Comparison of ENCODE assay signal across 21 mouse cellular contexts in genomic region chr11:117959166-117959565, GRCm38 (mm10). TPM values are rescaled to one million over a fixed set of nuclear protein-coding genes. Genes with fewer than 3 reads are reported as not detected.
DNase-seq lines count a peak whose midpoint lies in the region; ATAC-seq and TF ChIP-seq lines count a peak whose summit lies in the region.
"Had no signal": no experiment of that assay in that cellular context is flagged by ENCODE, and none has a peak within 500 bp of the region (broad histone marks: within the 10 kb centered on the region; RNA-seq: fewer than 3 reads in every experiment).

No protein-coding gene starts in this region.

- H3K4me1 ChIP-seq in liver, postnatal 0 days (ENCODE audit: insufficient read depth), result peaks cover 48% of the 10 kb centered on the region
- peaks cover 30% of the 10 kb centered on the region for H3K4me1 ChIP-seq in liver, embryonic 11.5 days (replicated peaks; ENCODE audit: control insufficient read depth, insufficient read depth, low read length)
- peaks cover 9% of the 10 kb centered on the region; the same call in 1 of the 2 replicates for H3K4me1 ChIP-seq in hindbrain, embryonic 11.5 days (replicated peaks; ENCODE audit: control insufficient read depth, insufficient read depth, low read length)

- no peak for TF ChIP-seq EP300 in liver, postnatal 0 days (IDR thresholded peaks at IDR 0.05; ENCODE audit: low read depth)

- H3K4me2 ChIP-seq in liver, postnatal 0 days (ENCODE audit: low read depth, low read length), result 0 out of 2 replicates have a peak overlapping the region, but pooled peaks have one; percentile 6
- no peak overlapping the region for H3K4me2 ChIP-seq in liver, embryonic 11.5 days
- no peak overlapping the region for H3K4me2 ChIP-seq in hindbrain, embryonic 11.5 days (replicated peaks; ENCODE audit: low read depth, low read length)
- H3K4me2 ChIP-seq: forebrain, embryonic 13.5 days; heart, embryonic 11.5 days had no signal

- no peak overlapping the region for H3K4me3 ChIP-seq in liver, postnatal 0 days (ENCODE audit: low read depth, low read length)
- H3K4me3 ChIP-seq in liver, embryonic 11.5 days (ENCODE audit: low read depth, low read length), result no peak overlapping the region
- H3K4me3 ChIP-seq in hindbrain, embryonic 11.5 days (ENCODE audit: low read depth, low read length), result no peak overlapping the region
- H3K4me3 ChIP-seq: embryonic facial prominence, embryonic 10.5 days; forebrain, embryonic 13.5 days; heart, embryonic 15.5 days; hindbrain, embryonic 10.5 days had no signal

- DNase-seq in adrenal gland, postnatal 36 days, result peak; percentile 46 to 73
- no peak for DNase-seq in adrenal gland, postnatal 25 days
- DNase-seq in liver, postnatal 0 days, result no peak
- DNase-seq in liver, embryonic 11.5 days (ENCODE audit: low spot score), result no peak
- peak; percentile 61 for DNase-seq in NIH3T3 (ENCODE audit: low read depth)
- no peak for DNase-seq in cerebellum, postnatal 10 days
- no peak for DNase-seq in hindbrain, embryonic 11.5 days (ENCODE audit: low spot score)
- DNase-seq: cerebellum, adult 18-20 months; cerebellum, adult 9-11 months; heart, postnatal 14 days; kidney, adult 8-10 months had no signal

- no peak for TF ChIP-seq CTCF in liver, postnatal 0 days (IDR thresholded peaks at IDR 0.05; ENCODE audit: low read depth)

- H3K9me3 ChIP-seq in liver, postnatal 0 days (ENCODE audit: low read length), result no peaks in the 10 kb centered on the region
- no peaks in the 10 kb centered on the region for H3K9me3 ChIP-seq in liver, embryonic 11.5 days (ENCODE audit: control insufficient read depth, low read length)
- no peaks in the 10 kb centered on the region for H3K9me3 ChIP-seq in hindbrain, embryonic 11.5 days (ENCODE audit: control insufficient read depth, low read length)
- H3K9me3 ChIP-seq: embryonic facial prominence, embryonic 10.5 days; forebrain, embryonic 13.5 days; heart, embryonic 15.5 days; hindbrain, embryonic 10.5 days had no signal

- H3K27me3 ChIP-seq in liver, postnatal 0 days (ENCODE audit: insufficient read depth, low read length), result 0 out of 2 replicates have a peak, but pooled peaks cover 2% of the 10 kb centered on the region
- H3K27me3 ChIP-seq in liver, embryonic 11.5 days (replicated peaks; ENCODE audit: control insufficient read depth, insufficient read depth, low read length), result peaks cover 10% of the 10 kb centered on the region
- H3K27me3 ChIP-seq in hindbrain, embryonic 11.5 days (ENCODE audit: control insufficient read depth, insufficient read depth, low read length), result peaks cover 2% of the 10 kb centered on the region; the same call in 1 of the 2 replicates
- H3K27me3 ChIP-seq: forebrain, embryonic 13.5 days; heart, embryonic 15.5 days; Patski had no signal

- no peak for ATAC-seq in liver, postnatal 0 days
- ATAC-seq in liver, embryonic 11.5 days (replicated peaks; ENCODE audit: low FRiP score), result no peak
- no peak for ATAC-seq in hindbrain, embryonic 11.5 days (ENCODE audit: low FRiP score)
- ATAC-seq: activated CD4-positive, CD25-positive, alpha-beta regulatory T cell, adult 4 months; forebrain, embryonic 13.5 days; hindbrain, embryonic 16.5 days; inflammation-experienced regulatory T-cells, adult 6 months; intestine, postnatal 0 days; Patski had no signal

- no peaks in the 10 kb centered on the region for H3K36me3 ChIP-seq in liver, postnatal 0 days (replicated peaks; ENCODE audit: insufficient read depth, low read length)
- no peaks in the 10 kb centered on the region for H3K36me3 ChIP-seq in liver, embryonic 11.5 days (ENCODE audit: control insufficient read depth, insufficient read depth, low read length)
- no peaks in the 10 kb centered on the region for H3K36me3 ChIP-seq in hindbrain, embryonic 11.5 days (ENCODE audit: control insufficient read depth, insufficient read depth, low read length)
- H3K36me3 ChIP-seq: embryonic facial prominence, embryonic 10.5 days; heart, embryonic 15.5 days; hindbrain, embryonic 10.5 days had no signal

- H3K27ac ChIP-seq in liver, postnatal 0 days (ENCODE audit: low read depth), result no peak overlapping the region; the same call in 1 of the 2 replicates
- H3K27ac ChIP-seq in liver, embryonic 11.5 days (ENCODE audit: low read depth, low read length), result no peak overlapping the region
- H3K27ac ChIP-seq in hindbrain, embryonic 11.5 days (ENCODE audit: low read depth, low read length), result no peak overlapping the region
- H3K27ac ChIP-seq: forebrain, embryonic 13.5 days had no signal

- WGBS in liver, postnatal 0 days (ENCODE audit: insufficient replicate concordance), result 65% methylated on average over 4 of the region's 4 CpGs
- 77% methylated on average over 4 of the region's 4 CpGs for WGBS in liver, embryonic 11.5 days
- 93% methylated on average over 4 of the region's 4 CpGs for WGBS in hindbrain, embryonic 11.5 days

- H3K9ac ChIP-seq in liver, postnatal 0 days (replicated peaks), result no peak overlapping the region
- no peak overlapping the region for H3K9ac ChIP-seq in liver, embryonic 11.5 days (ENCODE audit: low read depth, low read length)
- H3K9ac ChIP-seq in hindbrain, embryonic 11.5 days (ENCODE audit: low read depth, low read length), result no peak overlapping the region
- H3K9ac ChIP-seq: forebrain, embryonic 13.5 days; heart, embryonic 15.5 days had no signal

RNA-seq across cellular contexts. Expression of gene Socs3, which starts 10.7 kb away (rescaled TPM):
- 10 to 100 TPM in 1 of 2 experiments, 1 to 10 TPM in 1; 6.6 to 17.5 TPM for total RNA-seq in adrenal gland, postnatal 36 days (2021)
- total RNA-seq in adrenal gland, postnatal 25 days (2021), result 8.8 and 9.0 TPM in 2 replicates
- 3.5 and 5.8 TPM in 2 replicates for polyA plus RNA-seq in liver, postnatal 0 days (2015; fragmentation: Nextera tagmentation; extraction: Ambion mirVana)
- polyA plus RNA-seq in liver, embryonic 11.5 days (2014; fragmentation: Nextera tagmentation; extraction: Ambion mirVana), result 3.7 and 4.6 TPM in 2 replicates
- 3.4 and 5.6 TPM in 2 replicates for polyA plus RNA-seq in hindbrain, embryonic 11.5 days (2014; fragmentation: Nextera tagmentation; extraction: Ambion mirVana)

RNA-seq across cellular contexts. Expression of gene Pgs1, which starts 26.9 kb away (rescaled TPM):
- total RNA-seq in adrenal gland, postnatal 36 days (2021), result 10 to 100 TPM; 54.7 to 58.7 TPM
- 58.9 and 60.0 TPM in 2 replicates for total RNA-seq in adrenal gland, postnatal 25 days (2021)
- polyA plus RNA-seq in liver, postnatal 0 days (2015; fragmentation: Nextera tagmentation; extraction: Ambion mirVana), result 9.1 and 10.1 TPM in 2 replicates
- 31.5 and 31.9 TPM in 2 replicates for polyA plus RNA-seq in liver, embryonic 11.5 days (2014; fragmentation: Nextera tagmentation; extraction: Ambion mirVana)
- polyA plus RNA-seq in hindbrain, embryonic 11.5 days (2014; fragmentation: Nextera tagmentation; extraction: Ambion mirVana), result 38.6 and 39.1 TPM in 2 replicates

Comparison
In these comparisons a context has a peak if more than half of its experiments do, and no peak if none do; other contexts are left out.
1. DNase-seq: peak in adrenal gland, postnatal 36 days (2 of 2) and NIH3T3 (single experiment); none in adrenal gland, postnatal 25 days (single experiment), liver, postnatal 0 days (single experiment), liver, embryonic 11.5 days (single experiment), cerebellum, postnatal 10 days (0 of 2) and hindbrain, embryonic 11.5 days (single experiment).